Mouse (Mus musculus) thymus, postnatal 10 days (tissue): ENCODE results near the gene Skp2.

Experiments
- DNase-seq, 2 experiments: peaks; one replicate each; pipeline ENCODE4 v3.0.0; 2021; ENCODE audit warnings: low spot score in 2 of 2

Skp2 gene

GRCm38 (mm10) chr15:9113556-9113955, 41.7 kb downstream of the Skp2 start:
- DNase-seq: no peak

GRCm38 (mm10) chr15:9111648-9112047, 43.6 kb downstream of the Skp2 start:
- no peak for DNase-seq

GRCm38 (mm10) chr15:9110526-9111347, 44.5 kb downstream of the Skp2 start:
- DNase-seq: no peak

GRCm38 (mm10) chr15:9106303-9107074, 48.7 kb downstream of the Skp2 start:
- DNase-seq: no peak

- DNase-seq: no peak
Measured at GRCm38 (mm10) chr15:9100446-9101077, 54.7 kb downstream of the Skp2 start.

GRCm38 (mm10) chr15:9096865-9097264, 58.4 kb downstream of the Skp2 start:
- DNase-seq: no peak

- DNase-seq: no peak
Measured at GRCm38 (mm10) chr15:9094366-9094750, 60.9 kb downstream of the Skp2 start.

GRCm38 (mm10) chr15:9093598-9094365, 61.4 kb downstream of the Skp2 start:
- no peak for DNase-seq

GRCm38 (mm10) chr15:9090662-9091061, 64.6 kb downstream of the Skp2 start:
- no peak for DNase-seq

- no peak for DNase-seq
Measured at GRCm38 (mm10) chr15:9089136-9089720, 66.0 kb downstream of the Skp2 start.

- no peak for DNase-seq
Measured at GRCm38 (mm10) chr15:9088683-9089072, 66.5 kb downstream of the Skp2 start.

- no peak for DNase-seq
Measured at GRCm38 (mm10) chr15:9087895-9088682, 67.1 kb downstream of the Skp2 start.

GRCm38 (mm10) chr15:9087421-9087820, 67.8 kb downstream of the Skp2 start:
- DNase-seq: no peak

GRCm38 (mm10) chr15:9086813-9087212, 68.4 kb downstream of the Skp2 start:
- DNase-seq: no peak

GRCm38 (mm10) chr15:9082753-9083152, 72.5 kb downstream of the Skp2 start:
- DNase-seq: no peak

GRCm38 (mm10) chr15:9081294-9081693, 73.9 kb downstream of the Skp2 start:
- no peak for DNase-seq

GRCm38 (mm10) chr15:9080206-9080605, 75.0 kb downstream of the Skp2 start:
- DNase-seq: no peak

GRCm38 (mm10) chr15:9079626-9080025, 75.6 kb downstream of the Skp2 start:
- DNase-seq: no peak

GRCm38 (mm10) chr15:9078481-9079300, 76.5 kb downstream of the Skp2 start:
- no peak for DNase-seq
